8 mouse cellular contexts compared by ENCODE assay signal in genomic region chr10:117064076-117064475, GRCm38 (mm10). TPM values are rescaled to one million over a fixed set of nuclear protein-coding genes. Genes with fewer than 3 reads are reported as not detected.
DNase-seq lines count a peak whose midpoint lies in the region; ATAC-seq and TF ChIP-seq lines count a peak whose summit lies in the region.

No protein-coding gene starts in this region.

- no peaks in the 10 kb centered on the region for H3K9me3 ChIP-seq in heart, postnatal 0 days (replicated peaks; ENCODE audit: control insufficient read depth, low read length)
- H3K9me3 ChIP-seq in G1E (replicated peaks) = no peaks in the 10 kb centered on the region
- H3K9me3 ChIP-seq in forebrain, embryonic 16.5 days (ENCODE audit: control insufficient read depth, low read length) = no peaks in the 10 kb centered on the region
- H3K9me3 ChIP-seq in midbrain, embryonic 10.5 days (replicated peaks) = no peaks in the 10 kb centered on the region

- H3K27me3 ChIP-seq in heart, postnatal 0 days (ENCODE audit: control insufficient read depth, insufficient read depth, low read length) = no peaks in the 10 kb centered on the region
- no peaks in the 10 kb centered on the region for H3K27me3 ChIP-seq in G1E (ENCODE audit: insufficient read depth, low read length)
- no peaks in the 10 kb centered on the region for H3K27me3 ChIP-seq in forebrain, embryonic 16.5 days (replicated peaks; ENCODE audit: control insufficient read depth, insufficient read depth, low read length)
- no peaks in the 10 kb centered on the region for H3K27me3 ChIP-seq in midbrain, embryonic 10.5 days (ENCODE audit: low read depth, poor library complexity, severe bottlenecking)

- DNase-seq in heart, postnatal 0 days (ENCODE audit: low spot score) = no peak
- DNase-seq in heart, adult 18-20 months = no peak
- DNase-seq in G1E (ENCODE audit: low spot score) = no peak
- DNase-seq in midbrain, embryonic 10.5 days (ENCODE audit: low spot score) = peak; percentile 29
- DNase-seq in left cerebral cortex, adult 9 months (ENCODE audit: low spot score in 2 of 2) = no peak
- DNase-seq in frontal cortex, postnatal 36 days (ENCODE audit: low spot score in 2 of 2) = no peak
- DNase-seq in left cerebral cortex, postnatal 4 days = no peak

- ATAC-seq in heart, postnatal 0 days (ENCODE audit: insufficient read depth, low read depth) = no peak
- ATAC-seq in G1E (ENCODE audit: extremely low read depth, insufficient number of reproducible peaks, low FRiP score, poor library complexity, severe bottlenecking) = no peak
- peak; percentile 32 for ATAC-seq in forebrain, embryonic 16.5 days

- peak overlapping the region; percentile 70 for H3K27ac ChIP-seq in heart, postnatal 0 days (ENCODE audit: low read depth)
- peak overlapping the region; percentile 93 for H3K27ac ChIP-seq in forebrain, embryonic 16.5 days (ENCODE audit: low read length)
- H3K27ac ChIP-seq in midbrain, embryonic 10.5 days (replicated peaks) = peak overlapping the region; percentile 92

- peaks cover 6% of the 10 kb centered on the region for H3K4me1 ChIP-seq in heart, postnatal 0 days (ENCODE audit: control insufficient read depth, insufficient read depth)
- peaks cover 31% of the 10 kb centered on the region for H3K4me1 ChIP-seq in G1E (ENCODE audit: insufficient read depth, low read depth, low read length)
- H3K4me1 ChIP-seq in forebrain, embryonic 16.5 days (replicated peaks; ENCODE audit: control insufficient read depth, insufficient read depth, low read length) = peaks cover 6% of the 10 kb centered on the region
- H3K4me1 ChIP-seq in midbrain, embryonic 10.5 days = peaks cover 8% of the 10 kb centered on the region

- peak overlapping the region; percentile 89 for H3K4me3 ChIP-seq in heart, postnatal 0 days (ENCODE audit: low read depth, low read length)
- peak overlapping the region; percentile 50; the same call in 1 of the 2 replicates for H3K4me3 ChIP-seq in G1E (ENCODE audit: low read depth, low read length)
- peak overlapping the region; percentile 87 for H3K4me3 ChIP-seq in forebrain, embryonic 16.5 days (replicated peaks; ENCODE audit: low read length)
- peak overlapping the region; percentile 83 for H3K4me3 ChIP-seq in midbrain, embryonic 10.5 days

- no peak for TF ChIP-seq CTCF in heart, postnatal 0 days (IDR thresholded peaks at IDR 0.05; ENCODE audit: low read depth)
- no peak for TF ChIP-seq CTCF in G1E (IDR thresholded peaks at IDR 0.05; ENCODE audit: low read depth, low read length)

- TF ChIP-seq EP300 in heart, postnatal 0 days (IDR thresholded peaks at IDR 0.05; ENCODE audit: low read depth) = no peak

- peak overlapping the region; percentile 53 for H3K9ac ChIP-seq in heart, postnatal 0 days (replicated peaks; ENCODE audit: low read depth, low read length)
- peak overlapping the region; percentile 53; the same call in 1 of the 2 replicates for H3K9ac ChIP-seq in forebrain, embryonic 16.5 days (replicated peaks; ENCODE audit: low read depth, low read length)

- 7% methylated on average over 7 of the region's 7 CpGs for WGBS in heart, postnatal 0 days
- 3% methylated on average over 7 of the region's 7 CpGs for WGBS in forebrain, embryonic 16.5 days
- WGBS in midbrain, embryonic 10.5 days = 11% methylated on average over 7 of the region's 7 CpGs

- intact Hi-C loops in left cerebral cortex, postnatal 4 days (cut with DNase I) = loop anchor here (5.0 kb wide), 1 partner anchor 148 kb away; no protein-coding TSS in a partner anchor

- H3K4me2 ChIP-seq in heart, postnatal 0 days (ENCODE audit: low read depth, low read length) = peak overlapping the region; percentile 68
- H3K4me2 ChIP-seq in forebrain, embryonic 16.5 days (ENCODE audit: low read length) = peak overlapping the region; percentile 66

- peaks cover 30% of the 10 kb centered on the region for H3K36me3 ChIP-seq in heart, postnatal 0 days (replicated peaks; ENCODE audit: control insufficient read depth, insufficient read depth, low read length)
- H3K36me3 ChIP-seq in G1E (replicated peaks) = peaks cover 37% of the 10 kb centered on the region
- H3K36me3 ChIP-seq in forebrain, embryonic 16.5 days (ENCODE audit: control insufficient read depth, insufficient read depth) = peaks cover 24% of the 10 kb centered on the region
- H3K36me3 ChIP-seq in midbrain, embryonic 10.5 days = peaks cover 33% of the 10 kb centered on the region

RNA-seq across cellular contexts. Expression of gene Cct2, which starts 0.5 kb away (rescaled TPM):
- 154 and 209 TPM in 2 replicates for total RNA-seq in heart, postnatal 0 days (2014; rRNA removed; ENCODE audit: low replicate concordance)
- 121 and 129 TPM in 2 replicates for polyA plus RNA-seq in heart, postnatal 0 days (2015; fragmentation: Nextera tagmentation; extraction: Ambion mirVana)
- 100 to 1,000 TPM; 130 to 135 TPM for total RNA-seq in heart, adult 18-20 months (2021)
- total RNA-seq in G1E (2014; fragmentation: Nextera tagmentation) = 535 and 554 TPM in 2 replicates
- total RNA-seq in G1E (2017) = 620 and 644 TPM in 2 replicates
- polyA plus RNA-seq in G1E (2012) = 38.5 and 38.6 TPM in 2 replicates
- 266 and 286 TPM in 2 replicates for polyA plus RNA-seq in forebrain, embryonic 16.5 days (2015; fragmentation: Nextera tagmentation; extraction: Ambion mirVana)
- 290 and 327 TPM in 2 replicates for polyA plus RNA-seq in midbrain, embryonic 10.5 days (2016; fragmentation: Nextera tagmentation; extraction: Ambion mirVana)
- 100 to 1,000 TPM; 282 to 298 TPM for total RNA-seq in left cerebral cortex, postnatal 4 days (2021)

RNA-seq across cellular contexts. Expression of gene Lrrc10, which starts 18.9 kb away (rescaled TPM):
- 330 and 397 TPM in 2 replicates for total RNA-seq in heart, postnatal 0 days (2014; rRNA removed; ENCODE audit: low replicate concordance)
- 115 and 138 TPM in 2 replicates for polyA plus RNA-seq in heart, postnatal 0 days (2015; fragmentation: Nextera tagmentation; extraction: Ambion mirVana)
- total RNA-seq in heart, adult 18-20 months (2021) = 100 to 1,000 TPM; 231 to 321 TPM
- total RNA-seq in G1E (2014; fragmentation: Nextera tagmentation) (not detected in 2 replicates), G1E (2017) (0.06 TPM in 1 of 2 replicates, not detected in the other)
- 0.04 and 0.13 TPM in 2 replicates for polyA plus RNA-seq in G1E (2012)
- polyA plus RNA-seq in forebrain, embryonic 16.5 days (2015; fragmentation: Nextera tagmentation; extraction: Ambion mirVana) = not detected in 2 replicates
- 0.11 TPM in 1 of 2 replicates, not detected in the other for polyA plus RNA-seq in midbrain, embryonic 10.5 days (2016; fragmentation: Nextera tagmentation; extraction: Ambion mirVana)
- not detected for total RNA-seq in left cerebral cortex, postnatal 4 days (2021)

Comparison
In these comparisons a context has a peak if more than half of its experiments do, and no peak if none do; other contexts are left out.
1. RNA of gene Lrrc10, which starts 18.9 kb away (total RNA-seq): 330 to 397 TPM in heart, postnatal 0 days and 231 to 321 TPM in heart, adult 18-20 months; 0.06 TPM in G1E and not detected in left cerebral cortex, postnatal 4 days; every median in the first group is over 100 times any median in the second.
2. Peak in every context shown above with its lines, with median percentiles within 50 percentile points of each other: H3K27ac ChIP-seq and H3K4me3 ChIP-seq.